Mouse (Mus musculus) megakaryocyte, embryonic 14.5 days (primary cell): ENCODE results near the gene Guca1a. TPM values are rescaled to one million over a fixed set of nuclear protein-coding genes. Genes with fewer than 3 reads are reported as not detected.
"Not testable (repeated sequence)": the region's sequence is repeated elsewhere in the genome, so short reads cannot be mapped to it uniquely, and the experiment has no call there.

ENCODE experiments used
- H3K27me3 ChIP-seq: replicated peaks from 2 replicates; pipeline ENCODE3; 2012; ENCODE audit warnings: inconsistent platforms
- H3K36me3 ChIP-seq: replicated peaks from 2 replicates; pipeline ENCODE3; 2012; ENCODE audit warnings: low read length, inconsistent platforms, mixed read lengths
- H3K4me1 ChIP-seq: 2 replicates; pipeline ENCODE4 v1.6.1; 2012; ENCODE audit warnings: inconsistent platforms
- H3K4me3 ChIP-seq: replicated peaks from 2 replicates; pipeline ENCODE3; 2012; ENCODE audit warnings: moderate library complexity, mild to moderate bottlenecking, inconsistent platforms
- H3K9me3 ChIP-seq: 2 replicates; pipeline ENCODE4 v1.6.1; 2012; ENCODE audit warnings: inconsistent platforms
- FLI1 ChIP-seq: IDR thresholded peaks from 2 replicates; pipeline ENCODE4 v1.6.1; 2012; ENCODE audit warnings: low read length, inconsistent platforms, mixed read lengths
- GATA1 ChIP-seq: IDR thresholded peaks from 3 replicates; pipeline ENCODE4 v1.6.1; 2012; ENCODE audit warnings: mixed read lengths, low read length, inconsistent platforms, borderline replicate concordance
- polyA plus RNA-seq: library from polyadenylated mRNA; stranded (reverse); fragments of >175 nt; gene quantifications from 2 replicates; pipeline ENCODE4 v1.2.3, GENCODE M21; 2012; ENCODE audit warnings: low replicate concordance; ENCODE audit not compliant: insufficient read depth

Gene Guca1a
- polyA plus RNA-seq, 1 experiment, result 4.2 TPM

- Histone ChIP-seq H3K4me1 (peaks cover 56% of the 10 kb centered on the region), H3K4me3 (peak overlapping the region; percentile 76), H3K36me3 (no peaks in the 10 kb centered on the region), H3K9me3 (peaks cover 18% of the 10 kb centered on the region), H3K27me3 (peaks cover 68% of the 10 kb centered on the region)
- TF ChIP-seq FLI1 (no peak), GATA1 (no peak)
Measured at GRCm38 (mm10) chr17:47439396-47440028, 39.1 kb upstream of the Guca1a start.

GRCm38 (mm10) chr17:47438611-47439010 lies 38.2 kb upstream of the Guca1a start:
- peaks cover 18% of the 10 kb centered on the region for H3K9me3 ChIP-seq
- H3K36me3 ChIP-seq, result no peaks in the 10 kb centered on the region
- H3K4me1 ChIP-seq, result peaks cover 60% of the 10 kb centered on the region
- TF ChIP-seq FLI1 (no peak), GATA1 (no peak)
- H3K27me3 ChIP-seq, result peaks cover 62% of the 10 kb centered on the region
- H3K4me3 ChIP-seq, result no peak overlapping the region

- Histone ChIP-seq H3K4me1 (peaks cover 75% of the 10 kb centered on the region), H3K9me3 (peaks cover 18% of the 10 kb centered on the region), H3K36me3 (no peaks in the 10 kb centered on the region), H3K27me3 (peaks cover 49% of the 10 kb centered on the region), H3K4me3 (peak within 1 kb of the TSS; percentile 86)
- TF ChIP-seq FLI1 (no peak), GATA1 (no peak)
Measured at GRCm38 (mm10) chr17:47436907-47437547, 36.6 kb upstream of the Guca1a start, which contains the start of gene 1700001C19Rik. 1700001C19Rik (minus strand) TSS chr17:47437376.

- Histone ChIP-seq H3K36me3 (no peaks in the 10 kb centered on the region), H3K27me3 (peaks cover 42% of the 10 kb centered on the region), H3K4me1 (peaks cover 78% of the 10 kb centered on the region), H3K4me3 (peak within 1 kb of the TSS; percentile 86), H3K9me3 (peaks cover 18% of the 10 kb centered on the region)
- TF ChIP-seq GATA1, result no peak
- no peak for TF ChIP-seq FLI1
Measured at GRCm38 (mm10) chr17:47436156-47436906, 35.9 kb upstream of the Guca1a start, which contains the start of gene AI661453. AI661453 (plus strand) TSS chr17:47436615.

- H3K9me3 ChIP-seq, result no peaks in the 10 kb centered on the region
- no peak overlapping the region for H3K4me3 ChIP-seq
- peaks cover 23% of the 10 kb centered on the region for H3K27me3 ChIP-seq
- peaks cover 48% of the 10 kb centered on the region for H3K4me1 ChIP-seq
- TF ChIP-seq GATA1, result no peak
- no peak for TF ChIP-seq FLI1
- no peaks in the 10 kb centered on the region for H3K36me3 ChIP-seq
Measured at GRCm38 (mm10) chr17:47430815-47431214, 30.4 kb upstream of the Guca1a start.

GRCm38 (mm10) chr17:47428831-47429304 lies 28.5 kb upstream of the Guca1a start:
- Histone ChIP-seq H3K9me3 (no peaks in the 10 kb centered on the region), H3K4me3 (peak overlapping the region; percentile 50), H3K36me3 (no peaks in the 10 kb centered on the region), H3K27me3 (peaks cover 30% of the 10 kb centered on the region), H3K4me1 (peaks cover 63% of the 10 kb centered on the region)
- no peak for TF ChIP-seq FLI1
- TF ChIP-seq GATA1, result no peak

GRCm38 (mm10) chr17:47427316-47427715 lies 26.9 kb upstream of the Guca1a start:
- H3K4me3 ChIP-seq, result no peak overlapping the region
- H3K27me3 ChIP-seq, result peaks cover 37% of the 10 kb centered on the region
- H3K9me3 ChIP-seq, result no peaks in the 10 kb centered on the region
- no peaks in the 10 kb centered on the region for H3K36me3 ChIP-seq
- H3K4me1 ChIP-seq, result peaks cover 48% of the 10 kb centered on the region
- TF ChIP-seq GATA1 (no peak), FLI1 (no peak)

- Histone ChIP-seq H3K27me3 (peaks cover 56% of the 10 kb centered on the region), H3K36me3 (no peaks in the 10 kb centered on the region), H3K4me3 (no peak overlapping the region), H3K4me1 (peaks cover 36% of the 10 kb centered on the region), H3K9me3 (no peaks in the 10 kb centered on the region)
- TF ChIP-seq FLI1 (no peak), GATA1 (no peak)
Measured at GRCm38 (mm10) chr17:47424186-47424585, 23.8 kb upstream of the Guca1a start.

- H3K36me3 ChIP-seq, H3K4me3 ChIP-seq, H3K9me3 ChIP-seq: not testable (repeated sequence)
- Histone ChIP-seq H3K27me3 (peaks cover 52% of the 10 kb centered on the region), H3K4me1 (peaks cover 21% of the 10 kb centered on the region)
Measured at GRCm38 (mm10) chr17:47422616-47423015, 22.2 kb upstream of the Guca1a start.

- Histone ChIP-seq H3K27me3 (peaks cover 53% of the 10 kb centered on the region), H3K4me1 (peaks cover 21% of the 10 kb centered on the region), H3K9me3 (peaks cover 8% of the 10 kb centered on the region), H3K36me3 (no peaks in the 10 kb centered on the region), H3K4me3 (no peak overlapping the region)
- TF ChIP-seq GATA1 (no peak), FLI1 (no peak)
Measured at GRCm38 (mm10) chr17:47421566-47421965, 21.2 kb upstream of the Guca1a start.
